Comparison of ENCODE assay signal across 20 mouse cellular contexts in the genomic region with DNA sequence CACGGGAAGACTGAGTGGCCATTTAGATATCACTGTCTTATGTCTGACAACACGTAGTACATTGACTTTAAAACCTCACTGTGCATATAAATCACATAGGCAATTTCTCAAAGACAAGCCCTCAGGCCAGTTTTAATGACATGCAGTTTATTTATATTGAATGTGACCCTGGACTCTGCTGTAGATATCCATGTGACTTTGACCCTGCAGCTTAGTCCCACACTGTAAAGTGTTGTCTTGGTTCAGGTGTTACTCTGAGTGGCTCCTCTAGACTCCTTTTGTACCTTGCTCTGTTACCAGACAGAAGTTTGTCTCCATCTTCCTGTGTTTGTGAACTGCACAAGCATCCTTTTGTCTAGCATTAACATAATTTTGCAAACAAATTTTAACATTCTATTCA.
"Had no signal": no experiment of that assay in that cellular context is flagged by ENCODE, and none has a peak within 500 bp of the region (broad histone marks: within the 10 kb centered on the region; RNA-seq: fewer than 3 reads in every experiment).

No protein-coding gene starts in this region.

- H3K4me3 ChIP-seq: layer of hippocampus, adult 2 months; left cerebral cortex, adult 2 months; liver, embryonic 13.5 days; myocyte; neural tube, embryonic 13.5 days; stomach, embryonic 15.5 days had no signal

- H3K27me3 ChIP-seq: liver, embryonic 13.5 days; neural tube, embryonic 13.5 days; stomach, embryonic 15.5 days had no signal

- H3K4me2 ChIP-seq: liver, embryonic 13.5 days; neural tube, embryonic 13.5 days; stomach, embryonic 15.5 days had no signal

- H3K9ac ChIP-seq: liver, embryonic 13.5 days; neural tube, embryonic 13.5 days; stomach, embryonic 15.5 days had no signal

- H3K36me3 ChIP-seq: liver, embryonic 13.5 days; neural tube, embryonic 13.5 days; stomach, embryonic 15.5 days had no signal

- H3K27ac ChIP-seq: layer of hippocampus, adult 2 months; left cerebral cortex, adult 2 months; liver, embryonic 13.5 days; macrophage; neural tube, embryonic 13.5 days; stomach, embryonic 15.5 days had no signal

- H3K4me1 ChIP-seq: liver, embryonic 13.5 days; stomach, embryonic 15.5 days had no signal

- H3K9me3 ChIP-seq: liver, embryonic 13.5 days; neural tube, embryonic 13.5 days; stomach, embryonic 15.5 days had no signal

- DNase-seq: kidney, adult 11 months; kidney, adult 8-10 months; kidney, postnatal 14 days; kidney, postnatal 4 days; layer of hippocampus, postnatal 36 days; liver, embryonic 13.5 days; lung, adult 2 months; lung, postnatal 14 days; midbrain, embryonic 14.5 days; right cerebral cortex, postnatal 25 days; spleen, adult 18-20 months; thymus, adult 2 months; thymus, postnatal 14 days; thymus, postnatal 4 days had no signal
